Mouse (Mus musculus): Measurements from ENCODE around the gene Map3k21.

GRCm38 (mm10) chr8:125897868-125898788 is 12.1 kb upstream of the Map3k21 start, which contains the start of gene Pcnx2:
- TF ChIP-seq POLR2A (IDR thresholded peaks at IDR 0.05; ENCODE audit: insufficient read length, low read depth) (no peak), MAX (IDR thresholded peaks at IDR 0.05; ENCODE audit: low read depth) (no peak), MYOG (IDR thresholded peaks at IDR 0.05; ENCODE audit: control insufficient read depth in 1 of 3, insufficient read depth in 1 of 3, insufficient read length in 2 of 3, low read depth in 2 of 3) (no peak)

Measured in myocyte (in vitro differentiated cells).